Mouse (Mus musculus): ENCODE measurements around the gene 9130204L05Rik. TPM values are rescaled to one million over a fixed set of nuclear protein-coding genes. Genes with fewer than 3 reads are reported as not detected.

9130204L05Rik gene
- not detected in 2 replicates for polyA plus RNA-seq (2012; ENCODE audit: low replicate concordance)

DNA sequence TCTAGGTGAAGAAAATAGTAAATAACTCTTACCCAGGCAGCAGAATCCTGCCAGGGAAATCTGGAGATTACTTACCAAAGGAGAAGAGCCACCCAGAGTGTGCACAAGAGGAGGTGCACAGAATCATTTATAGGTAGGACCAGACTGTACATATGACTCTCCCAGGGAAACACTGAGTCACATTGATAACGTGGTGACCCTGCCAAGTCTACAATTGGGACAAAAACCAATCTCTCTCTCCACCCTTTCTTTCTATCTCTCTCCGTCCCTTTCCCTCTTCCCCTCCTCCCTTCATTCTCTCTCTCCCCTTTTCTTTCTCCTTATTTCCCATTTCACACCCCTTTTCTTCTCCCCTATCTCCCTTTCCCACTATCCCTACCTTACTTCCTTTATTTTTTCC lies at the start of gene 9130204L05Rik:
9130204L05Rik (minus strand) TSS at position 101 of the 400 bp plus-strand sequence.

